Mouse (Mus musculus) naive thymus-derived CD4-positive, alpha-beta T cell, adult 2 months (primary cell): ENCODE data around the gene Olfr877.

Experiments used
- DNase-seq: peaks from one replicate; pipeline ENCODE4 v3.0.0-alpha.2; 2011; ENCODE audit warnings: low read depth

The Olfr877 gene

DNA sequence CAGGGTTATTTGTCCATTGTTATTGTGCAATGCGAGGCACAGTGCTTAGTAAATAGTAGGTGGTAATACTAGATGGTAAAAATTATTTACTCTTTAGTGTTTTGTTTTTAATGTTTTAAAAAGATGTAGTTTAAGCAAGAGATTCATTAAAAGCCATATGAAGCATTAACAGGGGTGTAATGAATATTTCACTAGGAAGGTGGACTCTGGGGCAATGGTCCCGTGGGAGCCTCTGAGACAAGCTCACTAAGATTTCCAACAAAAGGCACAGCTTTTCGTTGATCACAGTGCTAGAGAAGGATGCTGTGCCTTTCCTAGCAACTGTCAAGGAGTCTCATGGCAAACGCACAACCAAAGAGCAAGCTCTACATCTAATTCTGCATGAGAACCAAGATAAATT, at the start of gene Olfr877:
TSS of gene Olfr877 (plus strand) at position 301 of the 400 bp plus-strand sequence.
- DNase-seq = no peak

- no peak for DNase-seq
These were observed 46.8 kb upstream of the Olfr877 start for GRCm38 (mm10) chr9:37807235-37807634.

GRCm38 (mm10) chr9:37808456-37808855, 45.6 kb upstream of the Olfr877 start:
- DNase-seq = no peak

- DNase-seq = no peak
These were observed 45.1 kb upstream of the Olfr877 start for GRCm38 (mm10) chr9:37808976-37809375.

DNA sequence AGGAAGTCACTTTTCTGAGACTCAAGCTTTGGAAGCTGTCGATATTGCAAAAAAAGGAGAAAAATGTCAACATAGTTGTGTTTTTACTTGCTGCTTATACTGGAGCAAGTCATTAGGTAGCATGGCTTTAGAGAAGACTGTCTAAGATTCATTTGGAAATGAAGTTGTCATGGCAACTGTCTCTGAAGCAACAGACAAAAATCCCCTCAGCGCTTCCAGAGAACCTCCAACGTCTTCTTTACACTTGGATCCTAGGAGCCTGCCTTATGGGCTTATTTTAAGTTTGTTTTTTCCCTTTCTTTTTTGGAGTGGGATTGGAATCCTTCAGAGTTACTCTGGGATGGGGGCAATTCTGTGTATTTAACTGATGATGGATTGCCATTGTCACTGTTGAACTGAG, 39.4 kb upstream of the Olfr877 start:
- DNase-seq = no peak

- no peak for DNase-seq
These were observed 24.2 kb upstream of the Olfr877 start for GRCm38 (mm10) chr9:37829881-37830280.

GRCm38 (mm10) chr9:37833341-37833740, 20.7 kb upstream of the Olfr877 start:
- no peak for DNase-seq

GRCm38 (mm10) chr9:37849267-37849666, 4.8 kb upstream of the Olfr877 start:
- no peak for DNase-seq

DNA sequence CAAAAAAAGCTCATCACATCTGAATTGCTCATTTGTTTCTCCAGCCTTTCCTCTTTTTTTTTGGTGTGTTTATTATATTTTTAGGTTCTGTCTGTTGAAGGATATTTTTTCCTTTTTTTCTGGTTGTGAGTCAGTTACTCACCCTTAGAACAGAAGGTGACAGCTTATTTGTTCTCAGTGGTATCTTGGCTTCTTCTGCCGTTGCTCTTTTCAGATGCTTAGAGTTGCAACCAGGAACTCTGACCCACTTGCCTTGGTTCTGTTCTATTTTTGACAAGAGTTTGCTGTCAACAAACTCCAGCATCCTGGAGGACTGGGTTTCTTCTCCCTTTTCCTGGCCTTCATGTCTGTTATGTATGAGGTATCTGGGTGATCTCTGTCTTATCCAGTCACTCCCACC, 9.3 kb downstream of the Olfr877 start:
- DNase-seq = no peak

- no peak for DNase-seq
These were observed 16.2 kb downstream of the Olfr877 start for GRCm38 (mm10) chr9:37870246-37870645.

DNA sequence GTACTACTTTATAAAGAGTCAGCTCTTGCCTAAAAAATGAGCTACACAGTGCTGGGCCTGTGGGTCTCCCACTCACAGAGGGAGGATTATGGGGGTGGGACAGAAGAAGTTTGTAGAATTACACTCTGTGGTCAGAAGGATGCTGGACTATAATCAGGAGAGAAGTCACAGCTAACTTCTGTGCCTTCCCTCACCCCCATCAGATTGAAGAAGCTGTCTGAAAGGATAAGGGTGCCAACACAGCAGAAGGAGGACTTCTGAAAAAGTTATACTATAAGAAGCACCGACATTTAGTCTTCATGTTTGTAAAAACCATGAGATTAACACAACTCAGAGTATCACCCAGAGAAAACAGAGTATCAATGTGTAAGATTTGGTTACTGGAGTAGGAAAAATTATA, 17.0 kb downstream of the Olfr877 start:
- no peak for DNase-seq

GRCm38 (mm10) chr9:37871536-37871935, 17.5 kb downstream of the Olfr877 start:
- no peak for DNase-seq

GRCm38 (mm10) chr9:37890960-37891359, 36.9 kb downstream of the Olfr877 start:
- no peak for DNase-seq

GRCm38 (mm10) chr9:37896661-37897060, 42.6 kb downstream of the Olfr877 start, which contains the start of gene Olfr145:
Gene Olfr145, plus strand, starts transcription at chr9:37896724.
- DNase-seq = no peak

GRCm38 (mm10) chr9:37905555-37905954, 51.5 kb downstream of the Olfr877 start:
- no peak for DNase-seq
